Mouse (Mus musculus) right cerebral cortex, postnatal 4 days (tissue): ENCODE measurements around the gene Arl8a.

ENCODE experiments used
- DNase-seq: peaks from one replicate; pipeline ENCODE4 v3.0.0-alpha.2; 2022

Arl8a gene

DNA sequence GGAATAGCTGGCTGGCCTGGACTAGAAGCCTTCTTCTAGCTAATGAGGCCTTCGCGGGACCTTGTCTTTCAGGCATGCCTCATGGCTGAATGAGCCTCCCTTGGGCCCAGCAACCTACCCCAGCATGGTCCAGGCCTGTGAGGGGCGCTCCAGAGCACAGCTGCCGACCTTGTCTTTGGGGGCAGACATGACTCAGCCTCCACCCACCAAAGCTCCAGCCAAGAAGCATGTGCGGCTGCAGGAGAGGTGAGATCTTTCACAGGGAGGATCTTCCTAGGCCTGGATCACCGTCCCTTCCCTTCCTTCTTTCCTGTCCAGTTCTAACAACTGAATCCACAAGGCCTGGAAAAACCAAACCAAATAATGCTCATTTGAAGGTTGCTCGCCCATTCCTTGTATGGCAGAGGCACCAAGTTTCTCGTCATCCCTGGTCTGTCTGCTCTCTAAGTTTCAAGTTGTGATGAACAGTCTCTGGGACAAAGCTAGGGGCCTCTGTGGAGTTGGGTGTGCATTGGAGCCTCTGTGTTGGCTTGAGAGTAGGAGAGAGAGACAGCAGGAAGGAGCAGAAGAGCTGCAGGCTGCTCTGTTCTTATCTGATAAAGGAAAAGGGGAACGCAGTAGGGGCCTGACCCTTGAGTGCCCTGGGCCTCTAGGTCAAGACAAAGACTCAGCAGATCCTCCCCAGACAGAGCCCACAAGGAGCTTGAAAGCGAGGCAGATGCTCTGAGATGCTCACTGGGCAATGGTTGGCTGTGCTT lies 12.8 kb upstream of the Arl8a start:
- DNase-seq, result no peak

DNA sequence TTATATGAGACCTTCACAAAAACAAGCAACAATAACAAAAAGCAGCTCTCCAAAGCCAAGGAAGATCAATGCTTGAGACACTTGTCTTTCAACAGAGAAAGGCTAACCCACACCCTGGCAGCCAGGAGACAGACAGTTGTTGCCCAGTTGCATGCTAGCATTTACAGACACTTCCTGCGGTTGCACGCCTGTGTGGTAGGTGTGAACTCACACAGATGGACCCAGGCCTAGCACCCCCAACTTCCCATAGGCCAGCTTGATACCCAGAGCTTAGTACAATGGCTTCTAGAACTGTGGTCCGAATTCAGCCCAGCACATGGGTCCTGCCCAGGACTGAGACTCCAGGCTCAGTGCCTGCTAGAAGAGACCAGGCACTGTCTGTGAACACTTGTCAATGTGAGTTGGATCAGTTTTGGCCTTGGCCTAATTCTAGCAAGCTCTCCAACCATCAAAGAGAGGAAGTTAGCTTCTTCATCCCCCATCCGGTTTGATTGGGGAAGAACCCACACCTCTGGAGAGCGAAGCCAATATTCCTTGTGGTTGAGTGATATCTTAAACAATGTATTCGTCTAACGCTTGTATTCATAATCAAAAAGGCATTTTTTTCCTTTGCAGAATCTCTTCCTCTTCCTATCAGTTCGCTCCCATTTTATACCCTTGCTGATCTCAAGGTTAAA lies 11.4 kb upstream of the Arl8a start:
- DNase-seq, result no peak

DNA sequence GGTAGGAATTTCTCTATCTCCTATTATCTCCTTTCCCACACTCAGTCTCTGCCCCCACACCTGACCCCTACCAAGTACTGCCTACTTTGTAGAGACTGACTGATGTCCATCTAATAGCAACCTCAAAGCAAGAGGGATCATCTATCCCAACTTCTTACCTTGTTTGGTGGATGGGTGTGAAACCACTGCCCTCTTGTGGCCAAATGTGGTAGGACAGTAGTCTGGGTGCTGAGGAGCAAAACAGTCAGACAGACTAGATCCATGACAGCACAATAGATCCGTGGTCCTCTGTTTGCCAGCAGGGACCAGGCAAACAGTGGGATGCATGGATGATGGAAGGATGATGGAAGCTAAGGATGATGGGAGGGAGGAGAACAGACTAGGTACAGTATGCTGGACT lies 10.1 kb upstream of the Arl8a start:
- DNase-seq, result peak; percentile 73

- DNase-seq, result no peak
Observed at GRCm38 (mm10) chr1:135139906-135140305, 6.7 kb upstream of the Arl8a start.

- no peak for DNase-seq
Observed at GRCm38 (mm10) chr1:135142452-135142851, 4.2 kb upstream of the Arl8a start.

GRCm38 (mm10) chr1:135143940-135144339 lies 2.7 kb upstream of the Arl8a start:
- DNase-seq, result no peak

- peak; percentile 79 for DNase-seq
Observed at GRCm38 (mm10) chr1:135146946-135147701, 500 bp downstream of the Arl8a start.

GRCm38 (mm10) chr1:135147702-135148058 lies 1.1 kb downstream of the Arl8a start:
- no peak for DNase-seq

DNA sequence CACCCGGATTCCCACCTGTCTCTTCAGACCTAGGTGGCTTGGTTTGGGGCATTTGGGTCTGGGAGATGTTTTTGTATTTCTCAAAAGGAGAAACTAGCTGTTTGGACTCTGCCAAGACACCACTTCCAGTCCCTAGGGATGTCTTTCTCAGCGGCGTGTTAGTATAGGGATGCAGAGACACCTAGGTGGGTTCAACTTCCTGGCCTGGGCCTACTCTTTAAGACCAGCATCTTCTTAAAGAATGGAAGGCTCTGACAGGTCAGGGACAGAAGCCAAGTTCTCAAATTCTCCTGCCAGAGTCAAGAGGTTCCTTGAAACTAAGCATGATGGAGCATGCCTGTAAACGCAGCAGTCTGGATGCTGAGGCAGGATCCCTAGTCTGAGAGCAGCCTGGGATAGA lies 1.9 kb downstream of the Arl8a start:
- no peak for DNase-seq

- no peak for DNase-seq
Observed at GRCm38 (mm10) chr1:135148996-135149395, 2.4 kb downstream of the Arl8a start.

DNA sequence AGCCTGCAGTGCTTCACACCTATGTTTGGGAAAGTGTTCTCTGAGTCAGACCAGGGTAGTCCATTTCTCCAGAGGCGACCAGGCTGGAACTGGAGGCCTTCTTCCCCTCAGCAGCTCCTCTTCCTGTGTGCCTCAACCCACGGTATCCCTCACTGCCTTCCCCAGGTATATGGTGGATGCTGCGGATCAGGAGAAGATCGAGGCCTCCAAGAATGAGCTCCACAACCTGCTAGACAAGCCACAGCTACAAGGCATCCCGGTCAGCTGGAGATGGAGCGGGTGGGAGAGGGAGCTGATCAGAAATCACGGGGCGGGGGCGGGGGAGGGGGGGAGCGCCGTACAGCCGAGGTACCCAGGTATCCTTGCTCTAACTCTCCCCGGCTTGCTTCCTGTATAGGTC lies 7.4 kb downstream of the Arl8a start:
- no peak for DNase-seq

DNA sequence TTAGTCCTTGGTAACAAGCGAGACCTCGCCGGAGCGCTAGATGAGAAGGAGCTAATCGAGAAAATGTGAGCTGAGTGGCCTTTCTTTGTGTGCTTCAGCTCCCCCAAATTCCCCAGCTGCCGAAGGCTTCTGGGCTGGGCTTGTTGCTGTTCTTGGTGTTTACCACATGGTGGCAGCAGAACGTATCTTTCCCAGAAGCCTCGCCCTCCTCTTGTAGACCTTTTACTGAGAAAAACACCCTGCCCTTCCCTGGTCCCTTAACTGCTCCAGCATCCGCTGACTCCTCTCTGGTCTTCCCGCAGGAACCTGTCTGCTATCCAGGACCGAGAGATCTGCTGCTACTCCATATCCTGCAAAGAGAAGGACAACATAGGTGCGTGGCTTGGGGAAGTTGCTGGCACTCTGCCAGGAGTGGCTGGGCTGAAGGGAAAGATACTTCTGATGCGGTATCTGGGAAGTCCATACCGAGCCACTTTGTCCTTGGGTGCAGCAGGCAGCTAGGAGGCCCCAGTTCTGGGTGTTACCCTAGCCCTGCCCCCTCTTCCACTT lies 7.9 kb downstream of the Arl8a start:
- DNase-seq, result peak; percentile 70

GRCm38 (mm10) chr1:135156300-135156699 lies 9.7 kb downstream of the Arl8a start:
- no peak for DNase-seq

DNA sequence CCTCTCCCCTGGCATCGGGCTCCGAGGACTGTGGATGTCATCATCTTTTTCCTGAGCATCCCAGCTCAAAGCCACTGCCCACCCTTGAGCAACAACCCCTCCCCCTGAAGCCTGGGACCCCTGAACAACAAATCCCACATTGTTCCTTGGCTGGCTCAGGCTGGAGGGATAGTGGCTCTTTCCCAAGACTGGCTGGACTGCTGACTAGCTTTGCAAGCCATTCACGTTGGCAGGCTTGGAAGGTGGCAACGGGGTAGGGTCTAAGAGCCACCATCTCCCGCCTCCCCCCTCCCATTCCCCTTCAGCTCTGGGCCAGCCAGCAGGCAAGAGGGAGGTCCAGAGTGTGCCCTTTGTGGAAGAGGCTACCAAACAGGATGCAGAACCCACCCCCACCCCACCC lies 12.0 kb downstream of the Arl8a start:
- DNase-seq, result no peak

- DNase-seq, result no peak
Observed at GRCm38 (mm10) chr1:135159074-135159473, 12.4 kb downstream of the Arl8a start.

DNA sequence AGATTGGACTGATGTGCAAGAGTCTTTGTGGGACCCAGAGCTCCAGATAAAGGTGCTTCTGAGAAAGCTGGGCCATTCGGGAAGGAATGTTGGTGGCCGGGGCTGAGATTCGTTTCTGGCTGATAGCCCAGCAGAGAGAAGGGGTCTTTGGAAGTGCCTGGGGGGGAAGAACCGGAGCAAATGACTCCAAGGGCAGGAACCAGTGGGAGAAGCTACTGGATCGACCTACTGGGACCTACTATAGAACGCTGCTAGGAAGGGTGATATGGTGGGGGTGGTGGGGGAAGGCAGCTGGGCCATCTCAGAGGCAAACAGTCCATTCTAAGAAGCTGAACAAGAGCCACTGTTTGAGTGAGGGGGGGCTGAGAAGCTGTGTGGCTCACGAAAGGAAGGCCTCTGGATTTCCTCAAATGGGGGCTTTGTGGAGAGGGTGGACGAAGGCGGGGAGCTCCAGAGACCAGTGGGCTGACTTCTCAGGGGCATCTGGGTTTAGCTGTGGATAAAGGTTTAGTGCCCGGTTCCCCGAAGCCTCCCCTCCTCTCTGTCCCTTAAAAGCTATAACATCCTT lies 13.0 kb downstream of the Arl8a start:
- DNase-seq, result no peak

DNA sequence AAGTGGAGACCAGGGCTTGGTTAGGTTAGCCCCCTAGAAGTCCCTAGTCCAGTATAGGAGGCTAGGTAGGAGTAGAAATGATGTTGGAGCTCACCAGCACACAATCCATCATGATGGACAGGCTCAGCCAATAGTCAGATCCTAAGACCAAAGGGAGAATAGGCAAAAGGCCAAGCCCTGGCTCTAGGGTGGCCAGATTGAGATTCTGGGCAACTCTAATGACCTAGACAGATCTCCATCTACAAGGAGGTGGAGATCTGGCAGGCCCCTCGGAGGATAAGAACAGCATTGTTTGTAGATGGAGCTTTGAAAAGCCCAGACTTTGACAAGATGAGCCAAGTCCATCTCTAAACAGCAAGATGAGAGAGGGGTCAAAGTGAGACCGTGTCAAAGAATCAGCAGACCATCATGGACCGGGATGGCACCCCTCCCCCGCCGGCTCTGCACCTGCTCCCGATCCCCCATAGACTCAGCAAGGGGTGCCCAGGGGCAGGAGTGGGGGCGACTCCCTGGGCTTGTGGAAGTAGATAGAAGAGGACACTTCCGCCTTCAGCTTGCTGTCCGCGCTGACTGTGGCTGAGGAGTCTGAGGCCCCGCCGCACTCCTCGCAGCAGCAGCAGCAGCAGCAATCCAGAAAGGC lies 13.9 kb downstream of the Arl8a start:
- no peak for DNase-seq

DNA sequence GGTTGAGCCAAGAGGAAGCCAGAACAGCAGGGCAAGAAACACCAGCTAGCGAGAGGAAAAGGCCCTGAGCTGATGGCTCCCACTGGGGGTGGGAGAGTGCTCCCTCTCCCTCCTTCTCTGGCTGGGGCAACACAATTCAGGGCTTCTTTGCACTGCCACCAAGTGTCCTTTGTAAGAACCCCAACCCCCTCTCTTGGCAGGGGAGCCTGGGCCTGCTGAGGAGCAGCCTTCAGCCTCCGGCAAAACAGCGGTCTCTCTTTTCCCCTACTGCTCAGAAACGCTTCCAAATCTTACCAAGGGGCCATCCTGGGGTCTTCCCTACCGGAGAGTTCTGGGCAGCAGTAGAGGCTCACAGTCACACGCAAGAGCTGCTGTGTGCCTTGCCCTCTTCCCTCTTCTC lies 16.1 kb downstream of the Arl8a start:
- DNase-seq, result no peak

- no peak for DNase-seq
Observed at GRCm38 (mm10) chr1:135167435-135167834, 20.8 kb downstream of the Arl8a start, which contains the start of gene Gpr37l1. TSS of gene Gpr37l1 (minus strand) at chr1:135167681.

DNA sequence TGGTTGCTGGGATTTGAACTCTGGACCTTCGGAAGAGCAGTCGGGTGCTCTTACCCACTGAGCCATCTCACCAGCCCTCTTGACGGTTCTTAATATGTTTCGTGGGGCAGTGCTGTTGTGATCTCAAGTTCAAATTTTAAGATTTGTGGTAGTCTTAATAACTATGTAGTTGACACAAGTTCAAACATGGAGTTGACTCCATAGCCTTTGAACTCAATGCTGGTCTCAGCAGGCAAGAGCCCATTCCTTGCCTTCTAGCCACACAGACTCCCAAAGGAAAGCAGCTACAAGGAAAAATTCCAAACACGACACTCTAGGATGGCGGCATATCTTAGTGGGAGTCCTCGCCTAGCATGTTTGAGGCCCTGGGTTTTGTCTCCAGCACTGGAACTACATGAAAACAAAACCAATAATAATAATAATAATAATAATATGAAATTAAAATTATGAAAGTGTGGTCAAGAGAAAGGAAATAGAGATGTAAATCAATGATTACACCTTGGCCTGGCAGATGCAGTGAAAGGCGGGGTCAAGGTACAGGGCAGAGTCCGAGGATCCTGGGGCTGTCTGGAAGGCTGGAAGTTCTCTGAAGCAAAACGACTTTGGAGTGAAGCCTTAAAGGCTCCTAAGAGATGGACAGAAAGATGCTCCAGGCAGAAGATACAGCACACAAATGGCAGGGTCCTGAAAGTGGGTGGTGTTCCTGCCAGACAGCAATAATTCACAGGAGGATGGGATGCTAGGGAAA lies 22.0 kb downstream of the Arl8a start:
- no peak for DNase-seq

DNA sequence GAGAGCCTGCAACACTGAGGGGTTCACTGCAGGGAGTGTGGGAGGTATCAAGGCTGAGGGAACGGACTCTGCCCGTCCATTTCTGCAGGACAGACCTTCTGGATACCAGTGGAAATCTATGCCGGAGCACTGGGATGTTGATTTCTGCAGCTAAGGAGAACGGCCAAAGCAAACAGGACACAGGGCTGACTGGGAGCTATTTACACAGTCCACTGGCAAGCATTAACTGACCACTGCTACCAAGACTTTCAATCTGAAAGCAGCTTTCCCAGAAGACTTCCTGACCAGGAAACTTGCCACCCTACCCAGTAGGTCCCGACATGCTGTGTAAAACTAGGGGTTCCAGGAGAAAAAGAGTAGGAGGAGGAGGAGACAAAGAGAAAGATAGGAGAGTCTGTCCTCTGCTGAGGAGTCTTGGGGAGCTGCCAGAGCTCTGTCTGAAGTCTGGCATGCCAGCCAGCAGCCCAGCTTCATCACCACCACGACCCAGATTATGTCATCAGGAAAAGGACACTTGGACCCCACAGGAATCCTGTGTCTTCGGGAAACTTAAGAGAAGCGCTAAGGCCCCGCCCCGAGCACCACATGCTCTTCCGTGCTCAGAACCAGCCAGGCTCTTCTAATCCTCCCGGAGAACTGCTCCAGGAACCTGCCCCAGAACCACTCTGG lies 23.1 kb downstream of the Arl8a start:
- DNase-seq, result no peak
